Mouse (Mus musculus) lung, postnatal 0 days (tissue): ENCODE results near the gene Glrx.

Experiments used
- CTCF ChIP-seq: IDR thresholded peaks from 2 replicates; pipeline ENCODE4 v1.5.1; 2016; ENCODE audit warnings: antibody characterized with exemption, mild to moderate bottlenecking
- EP300 ChIP-seq: IDR thresholded peaks from 2 replicates; pipeline ENCODE4 v1.6.1; 2016; ENCODE audit warnings: antibody characterized with exemption, mild to moderate bottlenecking, control low read depth

DNA sequence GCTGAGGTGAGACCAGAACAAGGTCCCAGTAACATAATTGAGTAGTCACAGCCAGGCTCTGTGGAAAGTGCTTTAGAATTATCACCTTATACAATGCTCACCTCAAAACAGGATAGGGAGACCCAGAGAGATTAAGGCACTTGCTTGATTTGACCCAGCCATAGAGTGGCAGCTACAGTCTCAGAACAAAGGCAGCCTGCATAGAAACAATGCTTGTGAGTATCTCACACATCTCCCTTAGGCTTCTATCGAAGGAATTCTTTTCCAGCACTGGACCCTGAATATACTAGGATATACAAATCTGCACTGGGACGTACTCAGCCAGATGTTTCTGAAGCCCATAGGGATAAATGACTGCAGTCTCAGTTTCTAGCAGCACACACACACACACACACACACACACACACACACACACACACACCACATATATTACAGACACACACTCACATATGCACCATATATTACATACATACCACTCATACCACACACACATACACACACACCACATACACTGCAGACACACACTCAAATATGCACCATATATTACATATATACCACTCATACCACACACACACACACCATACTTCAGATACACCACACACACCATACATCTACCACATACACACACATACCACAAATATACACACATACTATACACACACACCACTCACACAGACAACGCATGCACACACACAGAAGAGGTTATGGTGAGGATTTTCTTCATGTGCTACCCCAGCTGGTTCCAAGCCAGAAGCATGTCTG lies 20.5 kb upstream of the Glrx start:
- TF ChIP-seq CTCF (no peak), EP300 (no peak)
